Mouse (Mus musculus) lung, postnatal 0 days (tissue): ENCODE data around the gene B3gnt8. TPM values are rescaled to one million over a fixed set of nuclear protein-coding genes. Genes with fewer than 3 reads are reported as not detected.
A peak's percentile ranks its signal among the peaks of the same experiment; 100 is the strongest.
"Not testable (repeated sequence)": the region's sequence is repeated elsewhere in the genome, so short reads cannot be mapped to it uniquely, and the experiment has no call there.

Experiments
- ATAC-seq: fragments of 200-750 bp; cut with Nextera tagmentation; 2 replicates; pipeline ENCODE4 v1.8.0; 2017; ENCODE audit warnings: moderate library complexity
- DNase-seq: peaks from one replicate; pipeline ENCODE4 v3.0.0-alpha.2; 2016; ENCODE audit warnings: low spot score
- H3K27ac ChIP-seq: fragments of 300-500 bp; sonication (generic); 2 replicates; pipeline ENCODE4 v1.5.1; 2014; ENCODE audit warnings: antibody characterized with exemption, mild to moderate bottlenecking, low read length, mixed read lengths
- H3K27me3 ChIP-seq: fragments of 300-500 bp; sonication (generic); replicated peaks from 2 replicates; pipeline ENCODE4 v1.6.1; 2014; ENCODE audit warnings: low read length, mixed read lengths; ENCODE audit not compliant: insufficient read depth
- H3K36me3 ChIP-seq: fragments of 300-500 bp; sonication (generic); 2 replicates; pipeline ENCODE4 v1.6.1; 2014; ENCODE audit warnings: low read length, mixed read lengths; ENCODE audit not compliant: insufficient read depth
- H3K4me1 ChIP-seq: fragments of 300-500 bp; sonication (generic); 2 replicates; pipeline ENCODE4 v1.6.1; 2014; ENCODE audit warnings: antibody characterized with exemption, low read depth, low read length, mixed read lengths; ENCODE audit not compliant: insufficient read depth
- H3K4me2 ChIP-seq: fragments of 300-500 bp; sonication (generic); replicated peaks from 2 replicates; pipeline ENCODE4 v1.6.1; 2014; ENCODE audit warnings: low read depth, mild to moderate bottlenecking, low read length, moderate library complexity, mixed read lengths
- H3K4me3 ChIP-seq: fragments of 300-500 bp; sonication (generic); 2 replicates; pipeline ENCODE4 v1.5.1; 2014; ENCODE audit warnings: low read depth, low read length
- H3K9ac ChIP-seq: fragments of 300-500 bp; sonication (generic); replicated peaks from 2 replicates; pipeline ENCODE4 v1.6.1; 2014; ENCODE audit warnings: low read depth, mild to moderate bottlenecking
- H3K9me3 ChIP-seq: fragments of 300-500 bp; sonication (generic); 2 replicates; pipeline ENCODE4 v1.6.1; 2016; ENCODE audit warnings: low read length, mixed read lengths
- CTCF ChIP-seq: IDR thresholded peaks from 2 replicates; pipeline ENCODE4 v1.5.1; 2016; ENCODE audit warnings: antibody characterized with exemption, mild to moderate bottlenecking
- EP300 ChIP-seq: IDR thresholded peaks from 2 replicates; pipeline ENCODE4 v1.6.1; 2016; ENCODE audit warnings: antibody characterized with exemption, mild to moderate bottlenecking, control low read depth
- WGBS: fragments of 180-500 bp; shearing (Covaris S2); extraction: QIAGEN DNeasy Blood & Tissue Kit; methylation state at CpG from one replicate; pipeline ENCODE4 v1.1.7; 2014; 5-methylcytosine and 5-hydroxymethylcytosine counted together
- polyA plus RNA-seq: library from polyadenylated mRNA; unstranded; fragments of >200 nt; fragmentation: Nextera tagmentation; extraction: Ambion mirVana; gene quantifications from 2 replicates; pipeline ENCODE4 v1.2.1, GENCODE M21; 2015

Gene B3gnt8
- 10.1 and 10.9 TPM in 2 replicates for polyA plus RNA-seq

DNA sequence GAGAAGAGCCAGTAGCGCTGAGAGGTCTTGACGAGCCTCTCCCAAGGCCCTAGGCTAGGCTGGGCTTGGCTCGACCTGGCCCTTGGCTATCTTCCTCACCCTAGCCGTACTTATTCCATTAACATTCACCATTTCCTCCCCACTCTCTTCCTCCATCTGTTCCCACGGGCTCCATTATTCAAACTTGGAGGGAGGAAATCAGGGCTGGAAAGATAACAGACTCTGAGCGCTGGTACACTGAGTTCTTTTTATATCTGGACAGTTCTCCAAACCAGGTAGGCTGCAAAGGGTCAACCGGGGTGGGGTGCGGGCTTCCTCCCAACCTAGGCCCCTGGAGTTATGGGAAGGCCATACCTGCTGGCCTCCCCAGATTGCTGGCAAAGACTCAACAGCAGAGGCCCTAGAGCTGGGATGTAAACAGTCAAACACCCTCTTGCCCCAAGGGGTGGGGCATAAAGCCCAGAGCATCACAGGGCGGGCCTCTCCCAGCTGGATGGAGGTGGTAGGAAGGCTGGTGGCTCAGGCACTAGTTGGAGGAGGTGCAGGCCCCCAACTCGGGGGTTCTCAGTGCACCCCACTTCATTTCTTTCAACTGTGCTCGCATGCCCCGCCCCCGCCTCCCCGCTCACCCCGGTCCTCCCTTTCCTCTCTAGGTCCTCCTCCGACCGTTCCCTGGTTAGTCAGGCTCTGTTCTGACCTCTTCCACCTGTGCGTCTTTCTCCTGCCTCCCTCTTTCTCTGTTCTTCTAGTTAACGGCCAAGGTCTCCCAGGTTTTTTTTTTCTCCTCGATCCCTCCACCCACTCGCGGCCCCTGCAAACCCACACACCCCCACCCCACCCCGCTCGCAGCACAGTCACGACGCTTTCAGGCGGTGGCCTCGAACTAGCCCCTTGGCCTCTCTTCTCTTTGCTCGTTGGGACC, at the start of gene B3gnt8:
Gene B3gnt8, plus strand, starts transcription at position 146 of the 922 bp plus-strand sequence.
- H3K27me3 ChIP-seq, result no peaks in the 10 kb centered on the region
- H3K9me3 ChIP-seq, result no peaks in the 10 kb centered on the region
- peaks cover 9% of the 10 kb centered on the region; the same call in 1 of the 2 replicates for H3K36me3 ChIP-seq
- peak; percentile 70 for DNase-seq
- H3K4me3 ChIP-seq, result peak within 1 kb of the TSS; percentile 42
- peak within 1 kb of the TSS; percentile 36; the same call in 1 of the 2 replicates for H3K9ac ChIP-seq
- no peak for TF ChIP-seq CTCF
- 0 out of 2 replicates have a peak, but pooled peaks have one; percentile 8 for TF ChIP-seq EP300
- peak within 1 kb of the TSS; percentile 62; the same call in 1 of the 2 replicates for H3K27ac ChIP-seq
- peak; percentile 71 for ATAC-seq
- 9% methylated on average over 26 of the region's 29 CpGs for whole genome bisulfite sequencing
- peak within 1 kb of the TSS; percentile 77 for H3K4me2 ChIP-seq
- peaks cover 13% of the 10 kb centered on the region; the same call in 1 of the 2 replicates for H3K4me1 ChIP-seq

DNA sequence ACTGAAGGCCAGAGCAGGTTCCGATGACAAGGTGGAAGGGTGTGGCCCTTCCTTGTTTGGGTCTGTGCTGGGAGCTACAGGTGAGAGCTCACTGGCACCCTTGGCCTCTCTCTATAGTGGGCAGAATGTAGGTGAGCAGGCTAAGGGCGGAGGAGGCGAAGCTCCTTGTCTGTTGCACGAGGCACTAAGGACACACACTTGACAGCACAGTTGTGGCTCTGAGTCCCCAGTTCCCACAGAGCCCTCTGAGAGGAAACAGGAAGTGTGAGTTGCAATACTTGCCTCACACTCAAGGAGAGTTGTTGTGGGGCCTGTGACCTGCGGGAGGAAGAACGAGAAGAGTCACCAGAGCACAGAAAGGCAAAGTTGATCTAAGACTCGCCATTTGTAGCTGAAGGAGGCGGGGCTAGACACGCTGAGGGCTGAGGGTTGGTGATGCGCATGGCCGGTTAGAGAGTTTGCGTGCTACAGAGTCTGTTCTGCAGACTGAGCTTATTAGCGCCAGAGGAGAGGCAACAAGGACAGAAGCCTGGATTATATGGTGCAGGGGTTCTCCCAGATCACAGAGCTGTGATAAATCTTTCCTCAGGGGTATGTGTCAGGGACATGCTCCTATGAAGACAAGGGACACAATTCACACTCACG, 49.5 kb upstream of the B3gnt8 start:
- not testable (repeated sequence) for H3K27ac ChIP-seq, H3K9ac ChIP-seq, H3K4me1 ChIP-seq, H3K36me3 ChIP-seq, H3K27me3 ChIP-seq, H3K4me2 ChIP-seq, DNase-seq, H3K4me3 ChIP-seq, H3K9me3 ChIP-seq
- 53% methylated on average over 11 of the region's 14 CpGs for WGBS
- peak; percentile 62 for ATAC-seq

DNA sequence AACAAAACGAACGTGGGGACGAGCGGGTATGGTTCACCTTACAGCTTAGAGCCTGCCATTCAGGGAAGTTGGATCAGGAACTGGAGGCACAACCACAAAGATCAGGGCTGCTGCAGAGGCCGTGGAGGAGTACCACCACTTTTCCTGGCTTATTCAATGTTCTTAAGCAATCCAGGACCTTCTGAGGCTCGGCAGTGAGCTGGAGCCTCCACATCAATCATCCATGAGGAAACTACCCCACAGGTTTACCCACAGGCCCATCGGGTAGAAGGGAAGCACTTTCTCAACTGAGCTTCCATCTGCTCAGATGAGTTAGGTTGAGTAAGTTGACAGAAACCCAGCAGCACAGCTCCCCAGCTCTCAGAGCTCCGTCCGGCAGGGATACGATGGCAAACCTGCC, 47.0 kb upstream of the B3gnt8 start:
- ATAC-seq, result no peak
- no peak for DNase-seq
- H3K36me3 ChIP-seq, result no peaks in the 10 kb centered on the region
- H3K4me3 ChIP-seq, result no peak overlapping the region
- H3K9me3 ChIP-seq, result no peaks in the 10 kb centered on the region
- H3K27ac ChIP-seq, result no peak overlapping the region
- no peak overlapping the region for H3K4me2 ChIP-seq
- 79% methylated on average over 10 of the region's 10 CpGs for WGBS
- TF ChIP-seq CTCF (no peak), EP300 (no peak)
- no peaks in the 10 kb centered on the region for H3K27me3 ChIP-seq
- H3K9ac ChIP-seq, result no peak overlapping the region
- no peaks in the 10 kb centered on the region for H3K4me1 ChIP-seq

DNA sequence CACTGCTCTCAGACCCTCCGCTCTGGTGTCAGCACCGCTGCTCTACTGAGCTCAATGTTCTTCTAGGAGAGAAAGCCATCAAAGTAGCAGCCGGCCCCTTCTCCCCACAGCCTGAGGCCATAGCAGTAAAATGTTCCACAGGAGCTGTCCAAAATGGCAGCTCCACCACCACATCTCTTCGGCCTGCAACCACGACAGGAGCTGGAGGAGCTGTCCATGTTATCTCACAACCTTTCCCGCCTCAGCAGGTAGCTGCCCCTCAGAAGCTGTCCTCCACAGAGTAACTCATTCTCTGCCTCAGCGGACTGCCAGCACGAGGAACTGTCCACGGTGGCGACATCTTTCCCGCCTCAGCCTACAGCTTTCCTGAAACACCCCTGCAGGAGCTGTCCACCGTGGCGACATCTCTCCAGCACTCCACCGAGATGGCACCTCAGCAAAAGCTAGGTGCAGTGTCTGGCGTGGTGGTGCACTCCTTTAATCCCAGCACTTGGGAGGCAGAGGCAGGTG, 44.1 kb upstream of the B3gnt8 start:
- no peak for ATAC-seq

DNA sequence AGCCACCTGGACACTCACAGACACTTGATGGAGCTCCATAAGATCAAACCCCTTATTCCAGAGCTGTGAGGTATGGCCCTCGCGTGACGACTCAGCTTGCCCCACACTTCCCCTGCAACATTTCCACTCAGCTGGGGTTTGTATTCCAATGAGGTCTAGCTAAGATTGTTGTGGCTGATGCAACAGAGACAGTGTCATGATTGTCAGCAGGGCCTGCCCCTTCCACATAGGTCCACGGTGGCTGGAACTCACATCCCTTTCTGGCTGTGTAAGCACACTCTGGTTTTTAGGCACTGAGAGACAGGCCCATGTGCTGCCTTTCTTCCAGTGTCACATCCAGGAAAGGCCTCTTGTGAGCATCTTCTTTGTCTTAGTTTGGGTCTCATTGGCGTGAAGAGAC, 41.8 kb upstream of the B3gnt8 start:
- H3K9ac ChIP-seq, result no peak overlapping the region
- ATAC-seq (no peak), DNase-seq (no peak)
- H3K4me2 ChIP-seq, result no peak overlapping the region
- no peaks in the 10 kb centered on the region for H3K36me3 ChIP-seq
- H3K27ac ChIP-seq, result no peak overlapping the region
- no peaks in the 10 kb centered on the region for H3K4me1 ChIP-seq
- 43% methylated on average over 5 of the region's 5 CpGs for WGBS
- H3K27me3 ChIP-seq, result no peaks in the 10 kb centered on the region
- no peaks in the 10 kb centered on the region for H3K9me3 ChIP-seq
- no peak for TF ChIP-seq EP300
- TF ChIP-seq CTCF, result no peak
- H3K4me3 ChIP-seq, result no peak overlapping the region

More for the DNA sequence above, 44.1 kb upstream of the B3gnt8 start:
- Histone ChIP-seq H3K4me3 (no peak overlapping the region), H3K27ac (no peak overlapping the region), H3K4me2 (no peak overlapping the region), H3K36me3 (no peaks in the 10 kb centered on the region), H3K27me3 (no peaks in the 10 kb centered on the region), H3K9me3 (no peaks in the 10 kb centered on the region), H3K4me1 (no peaks in the 10 kb centered on the region), H3K9ac (no peak overlapping the region)
- no peak for DNase-seq
- 85% methylated on average over 15 of the region's 15 CpGs for WGBS
- no peak for TF ChIP-seq EP300
- no peak for TF ChIP-seq CTCF
